Comparison of ENCODE assay signal across 23 mouse cellular contexts in the genomic region with DNA sequence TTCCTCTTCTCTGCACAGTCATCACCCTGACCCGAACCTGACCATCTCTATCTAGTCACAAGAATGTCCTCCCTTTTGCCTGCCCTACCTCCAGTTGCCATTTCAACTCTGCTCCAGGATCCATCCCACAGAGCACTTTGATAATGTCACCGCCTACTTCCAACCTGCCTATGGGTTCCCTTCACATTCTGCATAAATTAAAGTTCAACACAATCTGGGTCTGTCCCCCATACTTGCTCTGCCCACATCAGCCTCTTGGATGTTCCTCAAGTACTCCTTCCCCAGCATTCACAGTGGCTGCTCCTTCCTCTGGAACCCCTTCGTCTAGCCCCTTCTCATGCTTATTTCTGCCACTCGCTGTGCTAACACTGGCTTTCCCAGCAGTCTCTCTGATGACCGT.
"Had no signal": no experiment of that assay in that cellular context is flagged by ENCODE, and none has a peak within 500 bp of the region (broad histone marks: within the 10 kb centered on the region; RNA-seq: fewer than 3 reads in every experiment).

No protein-coding gene starts in this region.

- H3K9ac ChIP-seq: heart, embryonic 12.5 days; hindbrain, embryonic 12.5 days; hindbrain, embryonic 14.5 days; intestine, embryonic 15.5 days; limb, embryonic 12.5 days; liver, embryonic 13.5 days; liver, embryonic 15.5 days; liver, postnatal 0 days had no signal

- H3K4me3 ChIP-seq: heart, embryonic 10.5 days; heart, embryonic 12.5 days; hindbrain, embryonic 10.5 days; hindbrain, embryonic 12.5 days; intestine, embryonic 15.5 days; layer of hippocampus, adult 2 months; limb, embryonic 10.5 days; limb, embryonic 12.5 days; liver, embryonic 13.5 days; liver, embryonic 15.5 days had no signal

- H3K27me3 ChIP-seq: heart, embryonic 12.5 days; hindbrain, embryonic 12.5 days; intestine, embryonic 15.5 days; limb, embryonic 12.5 days; liver, embryonic 13.5 days; liver, embryonic 15.5 days had no signal

- DNase-seq: gastrocnemius, postnatal 14 days; gastrocnemius, postnatal 36 days; heart, adult 11 months; heart, postnatal 10 days; heart, postnatal 4 days; kidney, adult 18-20 months; kidney, adult 8-10 months; kidney, postnatal 10 days; kidney, postnatal 25 days; kidney, postnatal 4 days; liver; liver, embryonic 13.5 days; liver, postnatal 0 days had no signal

- H3K27ac ChIP-seq: heart, embryonic 10.5 days; hindbrain, embryonic 10.5 days; hindbrain, embryonic 12.5 days; hindbrain, embryonic 14.5 days; intestine, embryonic 15.5 days; layer of hippocampus, adult 2 months; limb, embryonic 10.5 days; limb, embryonic 12.5 days; liver, embryonic 13.5 days; liver, embryonic 15.5 days had no signal

- H3K4me1 ChIP-seq: hindbrain, embryonic 10.5 days; intestine, embryonic 15.5 days; liver, embryonic 13.5 days; liver, embryonic 15.5 days had no signal

- H3K36me3 ChIP-seq: hindbrain, embryonic 10.5 days; hindbrain, embryonic 12.5 days; intestine, embryonic 15.5 days; limb, embryonic 10.5 days; limb, embryonic 12.5 days; liver, embryonic 13.5 days; liver, embryonic 15.5 days had no signal
